Mouse (Mus musculus) heart, embryonic 11.5 days (tissue): ENCODE data around the gene Zbtb12. TPM values are rescaled to one million over a fixed set of nuclear protein-coding genes. Genes with fewer than 3 reads are reported as not detected.

Source experiments
- ATAC-seq: fragments of 200-750 bp; cut with Nextera tagmentation; replicated peaks from 2 replicates; pipeline ENCODE4 v1.8.0; 2017; ENCODE audit warnings: moderate library complexity; ENCODE audit not compliant: insufficient number of reproducible peaks, low FRiP score, low TSS enrichment
- H3K27ac ChIP-seq: fragments of 300-500 bp; sonication (generic); 2 replicates; pipeline ENCODE4 v1.5.1; 2014; ENCODE audit warnings: mild to moderate bottlenecking, low read depth, low read length
- H3K27me3 ChIP-seq: fragments of 300-500 bp; sonication (generic); 2 replicates; pipeline ENCODE4 v1.6.1; 2014; ENCODE audit warnings: mild to moderate bottlenecking, low read length, mixed read lengths; ENCODE audit not compliant: control insufficient read depth, insufficient read depth
- H3K36me3 ChIP-seq: fragments of 300-500 bp; sonication (generic); 2 replicates; pipeline ENCODE4 v1.6.1; 2014; ENCODE audit warnings: mild to moderate bottlenecking, low read length, moderate library complexity, mixed read lengths; ENCODE audit not compliant: control insufficient read depth, insufficient read depth
- H3K4me1 ChIP-seq: fragments of 300-500 bp; sonication (generic); 2 replicates; pipeline ENCODE4 v1.6.1; 2014; ENCODE audit warnings: low read length; ENCODE audit not compliant: control insufficient read depth, insufficient read depth
- H3K4me2 ChIP-seq: fragments of 300-500 bp; sonication (generic); 2 replicates; pipeline ENCODE4 v1.6.1; 2014; ENCODE audit warnings: mild to moderate bottlenecking, moderate library complexity
- H3K4me3 ChIP-seq: fragments of 300-500 bp; sonication (generic); 2 replicates; pipeline ENCODE4 v1.5.1; 2014; ENCODE audit warnings: low read depth, low read length
- H3K9ac ChIP-seq: fragments of 300-500 bp; sonication (generic); 2 replicates; pipeline ENCODE4 v1.6.1; 2014; ENCODE audit warnings: mild to moderate bottlenecking, low read depth, low read length, moderate library complexity
- H3K9me3 ChIP-seq: fragments of 300-500 bp; sonication (generic); replicated peaks from 2 replicates; pipeline ENCODE4 v1.6.1; 2016; ENCODE audit warnings: low read length; ENCODE audit not compliant: control insufficient read depth
- WGBS: fragments of 180-500 bp; shearing (Covaris S2); extraction: QIAGEN DNeasy Blood & Tissue Kit; methylation state at CpG from one replicate; pipeline ENCODE4 v1.1.7; 2014; ENCODE audit not compliant: insufficient replicate concordance; 5-methylcytosine and 5-hydroxymethylcytosine counted together
- polyA plus RNA-seq: library from polyadenylated mRNA; unstranded; fragments of >200 nt; fragmentation: Nextera tagmentation; extraction: Ambion mirVana; gene quantifications from 2 replicates; pipeline ENCODE4 v1.2.1, GENCODE M21; 2014

Zbtb12 gene
- polyA plus RNA-seq, 1 experiment from 2014 or later, result 0.59 TPM

DNA sequence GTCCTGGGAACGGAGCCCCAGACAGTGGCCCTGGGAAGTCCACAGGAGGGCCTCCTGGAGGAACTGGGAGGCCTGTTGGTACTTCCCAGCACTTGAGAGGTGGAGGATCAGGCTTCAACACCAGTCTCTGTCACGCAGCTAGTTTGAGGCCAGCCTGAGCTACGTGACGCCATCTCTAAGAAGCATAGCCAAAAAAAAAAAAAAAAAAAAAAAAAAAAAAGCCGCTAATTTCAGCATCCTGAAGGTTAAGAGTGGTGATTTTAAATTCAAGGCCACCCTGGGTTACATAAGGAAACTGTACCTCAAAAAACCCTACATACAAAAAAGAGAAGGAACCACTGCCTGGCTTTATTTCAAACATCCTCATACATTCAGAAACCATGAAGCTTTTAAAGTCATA, 45.0 kb downstream of the Zbtb12 start:
- no peak overlapping the region for H3K9ac ChIP-seq
- no peaks in the 10 kb centered on the region for H3K9me3 ChIP-seq
- no peaks in the 10 kb centered on the region for H3K27me3 ChIP-seq
- 0 out of 2 replicates have a peak, but pooled peaks cover 2% of the 10 kb centered on the region for H3K4me1 ChIP-seq
- H3K4me3 ChIP-seq, result no peak overlapping the region
- H3K4me2 ChIP-seq, result no peak overlapping the region
- H3K27ac ChIP-seq, result no peak overlapping the region
- H3K36me3 ChIP-seq, result no peaks in the 10 kb centered on the region
- ATAC-seq, result no peak
- 61% methylated on average over 5 of the region's 5 CpGs for WGBS

DNA sequence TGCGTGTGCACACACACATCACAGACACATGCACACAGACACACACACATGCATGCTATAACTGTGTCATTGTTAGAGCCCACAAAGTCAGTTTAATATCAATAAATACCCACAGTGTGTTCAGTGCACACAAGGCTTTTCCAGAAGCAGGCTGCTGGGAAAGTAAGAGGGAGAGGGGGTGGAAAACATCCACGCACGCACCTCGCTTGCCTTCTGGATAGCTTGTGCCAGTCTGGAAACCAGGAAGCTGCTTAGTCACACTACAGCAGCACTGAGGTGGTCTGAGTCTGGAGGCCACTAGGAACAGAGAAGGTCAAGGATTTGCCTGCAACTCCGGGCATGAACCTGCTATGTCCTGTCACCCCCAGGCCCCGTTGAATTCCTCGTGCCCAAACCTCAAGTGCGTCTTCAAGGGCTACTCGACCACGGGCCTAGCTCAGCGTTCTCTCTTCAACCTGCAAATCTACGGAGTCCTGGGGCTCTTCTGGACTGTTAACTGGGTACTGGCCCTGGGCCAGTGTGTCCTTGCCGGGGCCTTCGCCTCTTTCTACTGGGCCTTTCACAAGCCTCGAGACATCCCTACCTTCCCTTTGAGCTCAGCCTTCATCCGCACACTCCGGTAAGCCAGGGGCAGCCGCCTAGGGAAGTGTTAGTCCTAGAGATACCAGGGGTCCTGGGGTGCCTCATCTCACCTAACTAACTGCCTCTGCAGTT, 48.2 kb downstream of the Zbtb12 start:
- H3K27ac ChIP-seq, result no peak overlapping the region
- no peak for ATAC-seq
- H3K9ac ChIP-seq, result no peak overlapping the region
- H3K4me3 ChIP-seq, result no peak overlapping the region
- 84% methylated on average over 18 of the region's 18 CpGs for WGBS
- no peak overlapping the region for H3K4me2 ChIP-seq
- H3K4me1 ChIP-seq, result peaks cover 7% of the 10 kb centered on the region; the same call in 1 of the 2 replicates
- H3K9me3 ChIP-seq, result no peaks in the 10 kb centered on the region
- H3K27me3 ChIP-seq, result no peaks in the 10 kb centered on the region
- H3K36me3 ChIP-seq, result no peaks in the 10 kb centered on the region

DNA sequence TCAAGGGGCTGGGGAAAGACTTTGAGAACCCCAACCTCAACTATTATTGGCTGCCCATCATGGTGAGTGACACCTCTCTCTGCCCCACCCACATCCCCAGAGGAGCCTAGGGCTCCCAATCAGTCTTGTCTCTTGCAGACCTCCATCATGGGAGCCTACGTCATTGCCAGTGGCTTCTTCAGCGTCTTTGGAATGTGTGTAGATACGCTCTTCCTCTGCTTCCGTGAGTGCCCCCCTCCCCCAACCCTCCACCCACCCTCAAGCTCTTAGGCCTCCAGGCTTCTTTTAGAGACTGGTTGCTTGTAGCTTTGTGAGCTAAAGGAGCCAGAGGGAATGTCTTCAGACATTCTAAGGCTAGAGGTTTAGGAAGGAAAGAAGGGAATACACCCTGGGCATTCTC, 49.6 kb downstream of the Zbtb12 start:
- Histone ChIP-seq H3K27ac (no peak overlapping the region), H3K4me1 (peaks cover 7% of the 10 kb centered on the region; the same call in 1 of the 2 replicates), H3K4me2 (no peak overlapping the region), H3K27me3 (no peaks in the 10 kb centered on the region), H3K36me3 (0 out of 2 replicates have a peak, but pooled peaks cover 2% of the 10 kb centered on the region), H3K9me3 (no peaks in the 10 kb centered on the region), H3K9ac (no peak overlapping the region), H3K4me3 (no peak overlapping the region)
- 32% methylated on average over 4 of the region's 4 CpGs for WGBS
- ATAC-seq, result no peak

DNA sequence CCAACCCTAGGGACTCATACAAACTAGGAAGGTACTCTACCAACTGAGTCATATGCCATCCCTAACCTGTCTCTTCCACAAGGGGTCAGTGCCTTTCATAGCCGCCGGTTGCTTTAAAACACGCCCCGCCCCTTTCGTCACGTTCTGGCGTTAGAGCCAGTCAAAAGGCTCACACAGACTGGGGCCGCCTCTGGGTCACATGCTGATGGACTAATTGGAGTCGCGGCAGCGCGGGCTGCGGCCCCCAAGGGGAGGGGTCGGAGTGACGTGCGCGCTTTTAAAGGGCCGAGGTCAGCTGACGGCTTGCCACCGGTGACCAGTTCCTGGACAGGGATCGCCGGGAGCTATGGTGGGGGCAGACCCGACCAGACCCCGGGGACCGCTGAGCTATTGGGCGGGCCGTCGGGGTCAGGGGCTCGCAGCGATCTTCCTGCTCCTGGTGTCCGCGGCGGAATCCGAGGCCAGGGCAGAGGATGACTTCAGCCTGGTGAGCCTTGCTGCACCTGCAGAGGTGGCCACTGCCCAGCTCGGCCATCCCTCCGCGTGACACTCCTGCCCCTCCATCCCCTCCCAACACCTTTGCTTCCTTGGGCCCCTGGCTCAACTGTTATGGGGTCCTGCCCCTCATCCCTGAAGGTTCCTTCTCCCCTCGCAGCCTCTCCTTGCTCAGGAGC, 51.9 kb downstream of the Zbtb12 start, which contains the start of gene Neu1:
TSS of gene Neu1 (plus strand) at position 193 of the 674 bp plus-strand sequence.
- Histone ChIP-seq H3K9me3 (no peaks in the 10 kb centered on the region), H3K4me1 (peaks cover 7% of the 10 kb centered on the region; the same call in 1 of the 2 replicates), H3K9ac (peak within 1 kb of the TSS; percentile 80), H3K36me3 (0 out of 2 replicates have a peak, but pooled peaks cover 4% of the 10 kb centered on the region), H3K4me3 (peak within 1 kb of the TSS; percentile 68), H3K4me2 (peak within 1 kb of the TSS; percentile 97), H3K27me3 (no peaks in the 10 kb centered on the region), H3K27ac (no peak within 1 kb of the TSS)
- WGBS, result 1% methylated on average over 38 of the region's 38 CpGs
- peak; percentile 92 for ATAC-seq

DNA sequence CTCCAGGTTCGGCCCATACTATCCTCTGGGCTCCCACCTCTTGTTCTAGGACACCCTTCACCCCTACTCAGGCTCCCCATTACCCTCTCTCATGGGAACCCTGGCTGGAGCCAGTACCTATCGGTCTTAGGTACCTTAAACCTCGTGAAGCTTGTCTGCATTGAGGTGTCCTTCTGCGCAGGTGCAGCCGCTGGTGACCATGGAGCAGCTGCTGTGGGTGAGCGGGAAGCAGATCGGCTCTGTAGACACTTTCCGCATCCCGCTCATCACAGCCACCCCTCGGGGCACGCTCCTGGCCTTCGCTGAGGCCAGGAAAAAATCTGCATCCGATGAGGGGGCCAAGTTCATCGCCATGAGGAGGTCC, 52.4 kb downstream of the Zbtb12 start:
- H3K4me2 ChIP-seq, result peak overlapping the region; percentile 97
- peak overlapping the region; percentile 68 for H3K4me3 ChIP-seq
- H3K27me3 ChIP-seq, result no peaks in the 10 kb centered on the region
- WGBS, result 15% methylated on average over 14 of the region's 14 CpGs
- no peak overlapping the region for H3K27ac ChIP-seq
- H3K36me3 ChIP-seq, result 0 out of 2 replicates have a peak, but pooled peaks cover 4% of the 10 kb centered on the region
- peaks cover 7% of the 10 kb centered on the region; the same call in 1 of the 2 replicates for H3K4me1 ChIP-seq
- ATAC-seq, result no peak; the same call in 1 of the 2 replicates
- no peaks in the 10 kb centered on the region for H3K9me3 ChIP-seq
- peak overlapping the region; percentile 80 for H3K9ac ChIP-seq

DNA sequence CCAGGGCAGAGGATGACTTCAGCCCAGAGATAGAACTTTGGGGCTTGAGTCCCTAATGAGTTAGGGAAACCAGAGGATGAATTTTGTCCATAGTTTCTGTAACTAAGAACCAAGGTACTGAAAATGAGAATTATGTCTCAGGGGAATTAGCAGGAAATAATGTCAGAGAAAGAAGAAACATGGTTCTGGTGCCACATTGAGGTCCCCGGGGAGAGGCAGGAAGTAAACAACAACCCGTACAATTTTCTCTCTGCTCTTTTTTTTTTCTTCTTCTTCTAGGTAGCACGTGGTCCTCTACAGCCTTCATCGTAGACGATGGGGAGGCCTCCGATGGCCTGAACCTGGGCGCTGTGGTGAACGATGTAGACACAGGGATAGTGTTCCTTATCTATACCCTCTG, 53.0 kb downstream of the Zbtb12 start:
- no peaks in the 10 kb centered on the region for H3K9me3 ChIP-seq
- WGBS, result 88% methylated on average over 8 of the region's 8 CpGs
- ATAC-seq, result no peak
- H3K27me3 ChIP-seq, result no peaks in the 10 kb centered on the region
- H3K4me1 ChIP-seq, result peaks cover 7% of the 10 kb centered on the region; the same call in 1 of the 2 replicates
- peak overlapping the region; percentile 68 for H3K4me3 ChIP-seq
- 0 out of 2 replicates have a peak, but pooled peaks cover 4% of the 10 kb centered on the region for H3K36me3 ChIP-seq
- peak overlapping the region; percentile 97 for H3K4me2 ChIP-seq
- H3K9ac ChIP-seq, result peak overlapping the region; percentile 80
- no peak overlapping the region for H3K27ac ChIP-seq

DNA sequence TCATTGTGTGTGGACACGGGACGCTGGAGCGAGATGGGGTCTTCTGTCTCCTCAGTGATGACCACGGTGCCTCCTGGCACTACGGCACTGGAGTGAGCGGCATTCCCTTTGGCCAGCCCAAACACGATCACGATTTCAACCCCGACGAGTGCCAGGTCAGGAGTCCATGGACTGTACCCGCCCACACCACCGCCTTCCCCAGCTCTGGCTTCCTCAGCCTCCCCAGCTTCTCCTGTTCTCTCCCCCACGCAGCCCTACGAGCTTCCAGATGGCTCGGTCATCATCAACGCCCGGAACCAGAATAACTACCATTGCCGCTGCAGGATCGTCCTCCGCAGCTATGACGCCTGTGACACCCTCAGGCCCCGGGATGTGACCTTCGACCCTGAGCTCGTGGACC, 54.7 kb downstream of the Zbtb12 start:
- Histone ChIP-seq H3K27me3 (no peaks in the 10 kb centered on the region), H3K4me3 (no peak overlapping the region), H3K4me1 (peaks cover 4% of the 10 kb centered on the region; the same call in 1 of the 2 replicates), H3K9ac (no peak overlapping the region), H3K9me3 (no peaks in the 10 kb centered on the region), H3K4me2 (no peak overlapping the region; the same call in 1 of the 2 replicates), H3K36me3 (0 out of 2 replicates have a peak, but pooled peaks cover 4% of the 10 kb centered on the region), H3K27ac (no peak overlapping the region)
- ATAC-seq, result no peak
- WGBS, result 68% methylated on average over 24 of the region's 24 CpGs

DNA sequence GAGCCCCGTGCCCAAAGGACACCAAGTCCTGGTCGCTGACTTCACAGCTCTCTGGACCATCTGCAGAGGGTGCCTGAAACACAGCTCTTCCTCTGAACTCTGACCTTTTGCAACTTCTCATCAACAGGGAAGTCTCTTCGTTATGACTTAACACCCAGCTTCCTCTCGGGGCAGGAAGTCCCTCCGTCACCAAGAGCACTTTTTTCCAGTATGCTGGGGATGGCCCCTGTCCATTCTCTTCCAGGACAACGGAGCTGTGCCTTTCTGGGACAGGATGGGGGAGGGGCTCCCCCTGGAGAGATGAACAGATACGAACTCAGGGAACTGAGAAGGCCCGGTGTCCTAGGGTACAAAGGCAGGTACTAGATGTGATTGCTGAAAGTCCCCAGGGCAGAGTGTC, 55.5 kb downstream of the Zbtb12 start:
- no peaks in the 10 kb centered on the region for H3K27me3 ChIP-seq
- peak overlapping the region; percentile 8; the same call in 1 of the 2 replicates for H3K4me2 ChIP-seq
- H3K4me3 ChIP-seq, result no peak overlapping the region
- H3K9me3 ChIP-seq, result no peaks in the 10 kb centered on the region
- H3K27ac ChIP-seq, result no peak overlapping the region
- H3K4me1 ChIP-seq, result peaks cover 4% of the 10 kb centered on the region; the same call in 1 of the 2 replicates
- 43% methylated on average over 8 of the region's 8 CpGs for WGBS
- no peak for ATAC-seq
- 0 out of 2 replicates have a peak, but pooled peaks cover 4% of the 10 kb centered on the region for H3K36me3 ChIP-seq
- peak overlapping the region; percentile 16; the same call in 1 of the 2 replicates for H3K9ac ChIP-seq
